Mouse (Mus musculus) right cerebral cortex, postnatal 36 days (tissue): Measurements from ENCODE around the gene Aven.

ENCODE experiments used
- DNase-seq, 2 experiments: peaks; one replicate each; pipeline ENCODE4 v3.0.0; 2022; ENCODE audit warnings: low spot score in 2 of 2, mixed read lengths in 1 of 2

Gene Aven

DNA sequence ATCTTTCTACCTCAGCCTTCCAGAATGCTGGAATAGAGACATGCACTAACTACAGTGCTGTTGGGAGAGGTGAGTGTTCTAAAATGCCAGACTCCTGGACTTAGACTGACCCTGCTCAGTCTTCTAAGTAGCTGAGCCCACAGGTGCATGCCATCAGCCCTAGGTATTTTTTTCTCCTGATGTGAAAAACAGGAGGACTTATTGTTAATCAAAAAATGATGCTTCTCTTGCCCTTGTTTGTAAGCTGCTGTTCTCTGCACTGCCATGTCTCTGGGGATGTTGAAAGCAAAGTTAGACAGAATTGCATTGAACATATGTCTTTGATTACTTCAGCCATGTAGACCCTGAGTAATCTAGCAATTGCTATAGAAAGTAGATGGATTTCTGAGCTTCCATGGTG is 64.7 kb downstream of the Aven start:
- no peak for DNase-seq

GRCm38 (mm10) chr2:112561549-112561948 is 68.8 kb downstream of the Aven start:
- DNase-seq, result no peak

- DNase-seq, result no peak
Measured at GRCm38 (mm10) chr2:112565060-112565459, 72.3 kb downstream of the Aven start.

DNA sequence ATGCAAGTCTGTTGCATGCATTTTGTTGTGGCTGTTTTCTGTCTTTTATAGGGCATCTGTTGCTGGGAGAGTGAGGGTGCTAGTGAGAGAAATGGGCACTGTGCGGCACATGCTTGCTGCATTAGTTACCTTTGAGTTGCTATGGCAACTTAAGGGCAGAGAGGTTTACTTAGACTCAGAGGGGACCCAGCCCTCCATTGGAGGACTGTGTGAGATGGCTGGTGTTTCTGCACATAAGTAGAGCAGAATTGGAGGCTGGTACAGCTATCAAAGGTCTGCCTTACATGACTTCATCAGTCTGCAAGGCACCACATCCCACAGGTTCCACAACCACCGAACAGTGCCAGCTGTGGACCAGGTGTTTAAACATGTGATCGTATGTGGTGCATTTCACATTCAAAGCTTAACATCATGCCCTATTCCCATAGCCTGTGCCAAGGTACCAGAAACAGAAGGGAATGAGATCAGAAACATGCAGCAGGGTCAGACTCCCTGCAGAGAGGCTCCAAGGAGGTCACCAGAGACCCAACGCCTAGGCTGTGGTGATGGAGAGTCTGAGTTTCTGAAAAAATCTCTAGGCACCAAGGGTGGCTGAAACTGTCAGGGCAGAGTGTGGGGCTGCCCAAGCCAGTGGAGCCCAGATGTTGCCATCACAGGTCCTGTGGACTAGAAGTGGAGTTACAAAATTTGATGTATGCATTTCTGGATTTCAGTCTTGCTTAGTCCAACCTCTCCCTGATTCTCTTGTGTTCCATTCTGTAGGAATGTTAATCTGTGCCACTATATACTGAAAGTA is 73.7 kb downstream of the Aven start:
- DNase-seq, result no peak

DNA sequence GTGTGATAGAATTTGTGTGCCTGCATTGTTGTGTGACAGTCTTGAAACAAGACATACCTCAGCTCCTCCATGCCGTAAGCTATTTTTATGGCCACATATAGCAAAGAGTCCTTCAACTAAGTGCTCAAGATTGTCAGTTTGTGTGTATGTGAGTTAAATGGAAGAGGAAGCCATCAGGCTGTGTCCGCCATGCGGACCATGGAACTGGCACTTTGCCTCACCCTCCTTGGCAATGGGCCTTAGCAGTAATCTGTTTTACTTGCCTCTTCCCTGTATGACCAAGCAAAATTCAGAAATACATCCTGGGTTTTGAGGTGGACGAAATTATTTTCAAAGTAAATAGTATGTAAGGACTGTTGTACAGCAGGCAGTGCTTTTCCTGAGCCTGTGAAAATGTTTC is 75.0 kb downstream of the Aven start:
- DNase-seq, result no peak

DNA sequence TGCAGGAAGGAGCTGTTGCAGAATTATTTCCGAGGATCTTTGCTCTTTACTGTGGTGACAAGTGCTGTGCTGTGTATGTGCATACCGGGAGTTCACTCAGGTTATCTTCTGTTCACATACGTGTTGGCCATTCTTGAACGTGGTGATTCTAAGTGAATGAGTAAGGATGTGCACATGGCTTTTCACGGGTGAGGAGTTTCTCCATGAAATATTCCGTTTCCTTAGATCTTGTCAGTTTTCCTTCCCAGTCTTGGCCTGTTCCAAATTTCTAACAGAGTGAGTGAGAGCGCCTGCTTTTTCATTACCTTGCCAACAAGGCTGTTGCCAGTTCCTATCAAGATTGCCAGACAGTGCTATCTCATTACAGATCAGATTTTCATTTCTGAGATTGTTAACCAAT is 98.2 kb downstream of the Aven start:
- DNase-seq, result no peak

DNA sequence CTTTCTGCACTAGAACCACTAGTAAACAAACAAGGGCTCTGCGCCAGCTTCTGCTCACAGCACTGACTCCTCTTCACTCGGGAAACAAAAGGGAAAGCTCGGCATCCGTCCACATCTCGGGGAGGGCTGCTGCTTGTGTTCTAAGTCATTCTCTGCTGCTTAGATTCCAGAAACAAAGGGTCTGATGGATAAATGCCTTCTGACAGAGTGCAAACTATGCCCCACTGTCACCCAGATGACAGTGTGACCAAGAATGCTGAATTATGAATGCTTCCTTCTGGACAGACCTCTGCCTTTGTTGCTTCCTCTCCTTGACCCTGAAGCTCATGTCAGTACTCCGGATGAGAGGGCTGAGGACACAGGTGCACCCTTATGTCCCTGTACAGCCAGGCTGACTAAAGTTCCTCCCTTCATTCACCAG is 98.7 kb downstream of the Aven start:
- DNase-seq, result peak in 1 of 2 experiments; percentile 9

DNA sequence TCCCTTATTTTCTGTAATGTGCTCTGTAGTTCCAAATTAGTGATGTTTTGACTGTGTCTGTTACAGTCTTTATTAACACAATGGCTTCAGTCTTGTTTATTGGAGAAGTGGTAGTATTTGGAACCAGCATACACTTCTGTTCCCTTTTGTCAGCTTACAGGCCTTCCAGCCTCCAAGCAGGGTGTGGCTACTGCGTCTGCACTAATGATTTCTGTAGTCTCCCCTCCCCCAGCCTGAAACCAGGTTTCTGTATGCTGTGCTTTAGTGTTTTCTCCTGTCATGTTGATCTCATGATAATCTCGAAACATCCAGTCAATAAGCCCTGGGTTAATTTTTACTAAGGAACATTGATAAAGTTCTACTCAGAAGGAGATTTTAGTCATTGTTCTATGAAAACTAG is 100.6 kb downstream of the Aven start:
- DNase-seq, result no peak

- DNase-seq, result no peak
Measured at GRCm38 (mm10) chr2:112593781-112594180, 101.0 kb downstream of the Aven start.

GRCm38 (mm10) chr2:112595807-112596206 is 103.0 kb downstream of the Aven start:
- DNase-seq, result no peak

DNA sequence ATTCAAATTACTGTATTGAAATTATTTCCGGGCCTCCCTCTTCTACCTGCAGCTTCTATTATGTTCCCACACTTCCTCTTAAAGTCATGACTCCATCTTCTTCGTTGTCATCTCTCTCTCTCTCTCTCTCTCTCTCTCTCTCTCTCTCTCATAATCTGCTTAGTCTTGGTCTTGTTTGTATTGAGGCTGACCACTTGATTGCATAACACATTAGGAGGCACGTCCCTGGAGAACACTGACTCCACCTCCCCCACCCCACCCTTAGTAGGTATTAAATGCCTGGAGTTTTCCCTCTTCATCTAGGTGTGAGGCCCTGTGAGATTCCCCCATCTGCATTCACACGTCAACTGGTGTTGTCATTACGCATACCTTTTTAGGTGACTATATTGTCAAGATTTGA is 103.7 kb downstream of the Aven start:
- no peak for DNase-seq

DNA sequence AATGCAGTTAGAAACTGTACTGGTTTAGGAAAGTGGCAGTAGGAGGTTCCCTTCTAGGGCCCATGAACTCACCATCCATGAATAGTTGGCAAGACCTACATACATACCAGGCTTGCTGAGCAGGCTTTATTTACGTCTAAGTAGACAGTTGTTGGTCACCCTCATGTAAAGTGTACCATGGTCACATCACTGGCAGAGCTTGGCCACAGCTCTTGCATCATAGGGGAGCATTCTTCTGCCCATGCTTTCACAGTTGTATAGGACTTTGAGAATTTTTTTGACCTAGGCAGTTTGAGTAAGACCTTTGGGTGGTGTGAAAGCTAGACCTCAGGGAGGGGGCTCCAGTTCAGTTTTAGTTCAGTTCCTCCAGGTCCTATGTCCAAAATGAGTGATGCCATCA is 104.3 kb downstream of the Aven start:
- DNase-seq, result no peak

- DNase-seq, result no peak
Measured at GRCm38 (mm10) chr2:112600222-112600621, 107.5 kb downstream of the Aven start.

- peak; percentile 6 to 9 for DNase-seq
Measured at GRCm38 (mm10) chr2:112602487-112602886, 109.7 kb downstream of the Aven start.

DNA sequence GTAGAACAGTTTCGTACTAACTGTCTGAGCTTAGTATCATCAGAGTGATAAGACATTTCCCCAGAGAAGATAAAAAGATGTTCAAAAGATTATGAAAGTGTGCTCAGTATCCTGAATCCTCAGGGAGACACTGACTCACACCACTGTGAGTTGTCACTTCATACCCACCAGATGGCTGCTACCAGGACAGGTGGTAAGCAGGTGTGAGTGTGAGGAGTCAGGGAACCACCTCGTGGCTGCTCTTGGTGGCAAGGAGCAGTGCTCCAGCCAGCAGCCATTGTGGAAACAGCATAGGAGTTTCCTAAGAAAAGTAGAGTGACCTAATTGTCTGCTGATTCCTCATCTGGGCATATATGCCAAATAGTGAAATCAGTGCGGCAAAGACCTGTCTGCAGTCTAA is 113.8 kb downstream of the Aven start:
- no peak for DNase-seq

GRCm38 (mm10) chr2:112612628-112613027 is 119.9 kb downstream of the Aven start:
- no peak for DNase-seq

DNA sequence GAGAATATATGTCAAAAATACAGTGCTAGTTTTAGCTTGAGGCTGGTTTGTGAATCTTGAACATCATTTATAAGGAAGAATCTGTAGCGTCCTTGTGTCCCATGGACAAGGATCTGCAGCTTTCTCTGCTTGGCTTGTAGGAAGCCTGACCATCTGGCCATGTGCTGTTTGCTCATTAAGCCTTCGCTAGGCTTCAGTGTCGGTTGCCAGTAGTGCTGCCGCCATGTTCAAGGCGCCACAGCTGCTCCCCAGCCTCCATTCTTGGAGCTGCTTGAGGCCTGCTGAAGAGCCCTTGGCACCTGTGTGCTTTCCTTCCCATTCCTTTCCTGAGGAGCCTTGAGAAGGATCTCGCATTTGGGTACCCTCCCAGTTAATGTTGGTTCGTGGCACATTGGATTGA is 121.6 kb downstream of the Aven start:
- DNase-seq, result no peak

DNA sequence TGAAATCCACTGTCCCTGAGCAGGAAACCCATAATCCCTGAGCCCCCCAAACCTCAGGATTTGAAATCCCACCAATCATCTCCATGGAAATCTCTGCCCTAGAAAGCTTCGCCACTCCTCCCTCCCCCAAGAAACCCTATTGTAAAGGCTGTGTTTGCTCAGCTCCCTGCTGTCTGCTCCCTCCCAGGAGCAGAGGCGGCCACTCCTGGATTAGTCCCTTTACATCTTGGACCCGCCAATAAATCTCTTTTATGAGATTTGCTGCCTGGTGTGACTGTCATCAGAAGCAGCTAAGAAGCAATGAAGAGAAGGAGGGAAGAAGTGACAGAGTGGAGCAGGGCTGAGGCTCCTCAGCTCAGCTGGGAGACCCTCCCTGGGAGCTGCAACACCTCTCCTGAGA is 124.4 kb downstream of the Aven start:
- DNase-seq, result no peak

DNA sequence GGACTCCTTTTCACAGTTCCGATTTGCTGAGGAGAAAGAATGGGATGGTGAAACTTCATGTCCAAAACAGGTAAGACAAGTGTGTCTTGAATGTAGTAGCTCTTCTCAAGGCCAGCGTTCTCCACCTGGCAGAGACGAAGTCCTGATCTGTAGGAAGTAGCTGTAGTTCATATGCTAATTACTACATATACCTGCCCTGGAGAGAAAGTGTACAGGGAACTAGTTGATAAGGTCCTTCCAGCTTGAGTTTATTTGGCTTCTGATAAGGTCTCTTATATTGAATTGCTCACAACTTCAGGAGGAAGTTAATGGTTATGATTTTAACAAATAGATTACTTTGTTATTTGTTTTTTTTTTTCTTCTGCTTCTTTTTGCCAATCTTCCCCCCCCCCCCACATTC is 132.4 kb downstream of the Aven start:
- DNase-seq, result no peak

GRCm38 (mm10) chr2:112630669-112631068 is 137.9 kb downstream of the Aven start:
- DNase-seq, result no peak

DNA sequence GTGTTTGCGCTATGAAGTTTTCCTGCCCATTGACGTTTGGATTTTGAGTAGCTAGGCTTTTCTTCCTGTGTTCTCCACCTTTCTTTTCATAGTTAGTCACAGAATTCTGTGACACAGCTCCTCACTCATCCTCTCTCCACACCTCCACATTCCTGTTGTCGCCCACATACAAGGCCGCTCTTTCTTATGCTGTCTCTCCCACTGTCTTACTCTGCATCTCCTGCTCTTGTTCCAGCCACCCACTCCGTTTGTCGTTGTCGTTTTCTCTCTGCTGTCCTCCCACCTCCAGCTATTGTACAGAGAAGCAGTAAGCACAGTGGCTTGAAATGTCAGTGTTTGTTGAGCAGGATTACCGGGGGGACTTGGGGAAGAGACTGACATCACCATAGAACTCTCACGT is 139.8 kb downstream of the Aven start:
- DNase-seq, result peak; percentile 40 to 71

GRCm38 (mm10) chr2:112637206-112637605 is 144.4 kb downstream of the Aven start:
- DNase-seq, result no peak

- DNase-seq, result no peak
Measured at GRCm38 (mm10) chr2:112653836-112654235, 161.1 kb downstream of the Aven start.

GRCm38 (mm10) chr2:112656131-112656530 is 163.4 kb downstream of the Aven start:
- no peak for DNase-seq
